Mouse (Mus musculus): ENCODE measurements at regions not wholly inside any gene's neighbourhood (a gene's known extent, or its start where the extent isn't known, plus 50 kb on each side); places are given as distances from the start of the nearest gene placed in this dataset.
A peak's percentile ranks its signal among the peaks of the same experiment; 100 is the strongest.

GRCm38 (mm10) chr9:24920031-24920445, 145.9 kb upstream of the Tbx20 start:
- Histone ChIP-seq H3K27ac (replicated peaks; ENCODE audit: low read depth, low read length) (no peak overlapping the region), H3K36me3 (replicated peaks; ENCODE audit: control insufficient read depth, insufficient read depth, low read depth, low read length) (no peaks in the 10 kb centered on the region), H3K4me3 (ENCODE audit: low read depth, low read length) (no peak overlapping the region), H3K4me1 (ENCODE audit: control insufficient read depth, insufficient read depth, low read length) (no peaks in the 10 kb centered on the region), H3K27me3 (ENCODE audit: control insufficient read depth, insufficient read depth, low read length) (no peaks in the 10 kb centered on the region), H3K4me2 (ENCODE audit: low read depth, low read length) (no peak overlapping the region), H3K9me3 (replicated peaks; ENCODE audit: control insufficient read depth, low read length) (no peaks in the 10 kb centered on the region), H3K9ac (replicated peaks; ENCODE audit: low read length) (no peak overlapping the region)
- DNase-seq (ENCODE audit: low spot score) (no peak), ATAC-seq (replicated peaks; ENCODE audit: insufficient number of reproducible peaks, low FRiP score, low TSS enrichment, low read depth) (no peak)
- WGBS: 85% methylated on average over 9 of the region's 9 CpGs

- no peaks in the 10 kb centered on the region for H3K9me3 ChIP-seq (replicated peaks; ENCODE audit: control insufficient read depth, low read length)
- no peak overlapping the region for H3K4me2 ChIP-seq (ENCODE audit: low read depth, low read length)
- H3K9ac ChIP-seq (replicated peaks; ENCODE audit: low read length): no peak overlapping the region
- 0 out of 2 replicates have a peak, but pooled peaks have one; percentile 39 for ATAC-seq (replicated peaks; ENCODE audit: insufficient number of reproducible peaks, low FRiP score, low TSS enrichment, low read depth)
- no peaks in the 10 kb centered on the region for H3K27me3 ChIP-seq (ENCODE audit: control insufficient read depth, insufficient read depth, low read length)
- H3K4me1 ChIP-seq (ENCODE audit: control insufficient read depth, insufficient read depth, low read length): no peaks in the 10 kb centered on the region
- no peaks in the 10 kb centered on the region for H3K36me3 ChIP-seq (replicated peaks; ENCODE audit: control insufficient read depth, insufficient read depth, low read depth, low read length)
- no peak overlapping the region for H3K27ac ChIP-seq (replicated peaks; ENCODE audit: low read depth, low read length)
- DNase-seq (ENCODE audit: low spot score): no peak
- WGBS: 57% methylated on average over 4 of the region's 4 CpGs
- H3K4me3 ChIP-seq (ENCODE audit: low read depth, low read length): no peak overlapping the region
Measured at GRCm38 (mm10) chr9:24922051-24922860, 148.2 kb upstream of the Tbx20 start.

GRCm38 (mm10) chr9:24923514-24923913, 149.4 kb upstream of the Tbx20 start:
- no peak overlapping the region for H3K4me3 ChIP-seq (ENCODE audit: low read depth, low read length)
- H3K27me3 ChIP-seq (ENCODE audit: control insufficient read depth, insufficient read depth, low read length): no peaks in the 10 kb centered on the region
- ATAC-seq (replicated peaks; ENCODE audit: insufficient number of reproducible peaks, low FRiP score, low TSS enrichment, low read depth) (no peak), DNase-seq (ENCODE audit: low spot score) (no peak)
- H3K27ac ChIP-seq (replicated peaks; ENCODE audit: low read depth, low read length): no peak overlapping the region
- 86% methylated on average over 5 of the region's 5 CpGs for WGBS
- no peaks in the 10 kb centered on the region for H3K36me3 ChIP-seq (replicated peaks; ENCODE audit: control insufficient read depth, insufficient read depth, low read depth, low read length)
- no peaks in the 10 kb centered on the region for H3K9me3 ChIP-seq (replicated peaks; ENCODE audit: control insufficient read depth, low read length)
- H3K4me1 ChIP-seq (ENCODE audit: control insufficient read depth, insufficient read depth, low read length): no peaks in the 10 kb centered on the region
- no peak overlapping the region for H3K9ac ChIP-seq (replicated peaks; ENCODE audit: low read length)
- no peak overlapping the region for H3K4me2 ChIP-seq (ENCODE audit: low read depth, low read length)

GRCm38 (mm10) chr9:24937731-24938130, 151.5 kb upstream of the Gm10181 start:
- Histone ChIP-seq H3K9ac (replicated peaks; ENCODE audit: low read length) (no peak overlapping the region), H3K27ac (replicated peaks; ENCODE audit: low read depth, low read length) (no peak overlapping the region), H3K4me3 (ENCODE audit: low read depth, low read length) (no peak overlapping the region), H3K4me1 (ENCODE audit: control insufficient read depth, insufficient read depth, low read length) (no peaks in the 10 kb centered on the region), H3K36me3 (replicated peaks; ENCODE audit: control insufficient read depth, insufficient read depth, low read depth, low read length) (no peaks in the 10 kb centered on the region), H3K27me3 (ENCODE audit: control insufficient read depth, insufficient read depth, low read length) (no peaks in the 10 kb centered on the region), H3K4me2 (ENCODE audit: low read depth, low read length) (no peak overlapping the region), H3K9me3 (replicated peaks; ENCODE audit: control insufficient read depth, low read length) (no peaks in the 10 kb centered on the region)
- 62% methylated on average over 3 of the region's 3 CpGs for WGBS
- ATAC-seq (replicated peaks; ENCODE audit: insufficient number of reproducible peaks, low FRiP score, low TSS enrichment, low read depth) (no peak), DNase-seq (ENCODE audit: low spot score) (no peak)

- ATAC-seq (replicated peaks; ENCODE audit: insufficient number of reproducible peaks, low FRiP score, low TSS enrichment, low read depth) (no peak), DNase-seq (ENCODE audit: low spot score) (no peak)
- Histone ChIP-seq H3K27ac (replicated peaks; ENCODE audit: low read depth, low read length) (no peak overlapping the region), H3K36me3 (replicated peaks; ENCODE audit: control insufficient read depth, insufficient read depth, low read depth, low read length) (no peaks in the 10 kb centered on the region), H3K9me3 (replicated peaks; ENCODE audit: control insufficient read depth, low read length) (no peaks in the 10 kb centered on the region), H3K4me3 (ENCODE audit: low read depth, low read length) (no peak overlapping the region), H3K27me3 (ENCODE audit: control insufficient read depth, insufficient read depth, low read length) (no peaks in the 10 kb centered on the region), H3K4me1 (ENCODE audit: control insufficient read depth, insufficient read depth, low read length) (no peaks in the 10 kb centered on the region), H3K9ac (replicated peaks; ENCODE audit: low read length) (no peak overlapping the region), H3K4me2 (ENCODE audit: low read depth, low read length) (no peak overlapping the region)
- WGBS: 77% methylated on average over 5 of the region's 5 CpGs
Measured at GRCm38 (mm10) chr9:24942943-24943342, 146.3 kb upstream of the Gm10181 start.

GRCm38 (mm10) chr9:24943830-24944229, 145.4 kb upstream of the Gm10181 start:
- peak; percentile 17 for DNase-seq (ENCODE audit: low spot score)
- H3K27ac ChIP-seq (replicated peaks; ENCODE audit: low read depth, low read length): no peak overlapping the region

GRCm38 (mm10) chr9:24952516-24952915, 136.7 kb upstream of the Gm10181 start:
- WGBS: 34% methylated on average over 23 of the region's 23 CpGs
- H3K27me3 ChIP-seq (ENCODE audit: control insufficient read depth, insufficient read depth, low read length): no peaks in the 10 kb centered on the region
- no peak overlapping the region for H3K27ac ChIP-seq (replicated peaks; ENCODE audit: low read depth, low read length)
- ATAC-seq (replicated peaks; ENCODE audit: insufficient number of reproducible peaks, low FRiP score, low TSS enrichment, low read depth) (no peak), DNase-seq (ENCODE audit: low spot score) (no peak)
- no peak overlapping the region for H3K9ac ChIP-seq (replicated peaks; ENCODE audit: low read length)
- H3K4me3 ChIP-seq (ENCODE audit: low read depth, low read length): no peak overlapping the region
- no peaks in the 10 kb centered on the region for H3K36me3 ChIP-seq (replicated peaks; ENCODE audit: control insufficient read depth, insufficient read depth, low read depth, low read length)
- H3K4me2 ChIP-seq (ENCODE audit: low read depth, low read length): no peak overlapping the region
- no peaks in the 10 kb centered on the region for H3K4me1 ChIP-seq (ENCODE audit: control insufficient read depth, insufficient read depth, low read length)
- no peaks in the 10 kb centered on the region for H3K9me3 ChIP-seq (replicated peaks; ENCODE audit: control insufficient read depth, low read length)

More at GRCm38 (mm10) chr9:24943830-24944229, 145.4 kb upstream of the Gm10181 start:
- Histone ChIP-seq H3K4me1 (ENCODE audit: control insufficient read depth, insufficient read depth, low read length) (no peaks in the 10 kb centered on the region), H3K9me3 (replicated peaks; ENCODE audit: control insufficient read depth, low read length) (no peaks in the 10 kb centered on the region), H3K9ac (replicated peaks; ENCODE audit: low read length) (no peak overlapping the region), H3K4me2 (ENCODE audit: low read depth, low read length) (no peak overlapping the region), H3K36me3 (replicated peaks; ENCODE audit: control insufficient read depth, insufficient read depth, low read depth, low read length) (no peaks in the 10 kb centered on the region), H3K4me3 (ENCODE audit: low read depth, low read length) (no peak overlapping the region), H3K27me3 (ENCODE audit: control insufficient read depth, insufficient read depth, low read length) (no peaks in the 10 kb centered on the region)
- WGBS: 37% methylated on average over 6 of the region's 6 CpGs
- no peak for ATAC-seq (replicated peaks; ENCODE audit: insufficient number of reproducible peaks, low FRiP score, low TSS enrichment, low read depth)

GRCm38 (mm10) chr9:24955641-24956040, 133.6 kb upstream of the Gm10181 start:
- no peaks in the 10 kb centered on the region for H3K9me3 ChIP-seq (replicated peaks; ENCODE audit: control insufficient read depth, low read length)
- no peak overlapping the region for H3K9ac ChIP-seq (replicated peaks; ENCODE audit: low read length)
- no peaks in the 10 kb centered on the region for H3K4me1 ChIP-seq (ENCODE audit: control insufficient read depth, insufficient read depth, low read length)
- no peak for ATAC-seq (replicated peaks; ENCODE audit: insufficient number of reproducible peaks, low FRiP score, low TSS enrichment, low read depth)
- H3K4me3 ChIP-seq (ENCODE audit: low read depth, low read length): no peak overlapping the region
- H3K27me3 ChIP-seq (ENCODE audit: control insufficient read depth, insufficient read depth, low read length): no peaks in the 10 kb centered on the region
- WGBS: 62% methylated on average over 5 of the region's 5 CpGs
- no peak overlapping the region for H3K4me2 ChIP-seq (ENCODE audit: low read depth, low read length)
- no peaks in the 10 kb centered on the region for H3K36me3 ChIP-seq (replicated peaks; ENCODE audit: control insufficient read depth, insufficient read depth, low read depth, low read length)
- H3K27ac ChIP-seq (replicated peaks; ENCODE audit: low read depth, low read length): no peak overlapping the region
- DNase-seq (ENCODE audit: low spot score): no peak
